Mouse (Mus musculus): ENCODE results near the gene Eif2b2. TPM values are rescaled to one million over a fixed set of nuclear protein-coding genes. Genes with fewer than 3 reads are reported as not detected.

Gene Eif2b2
- total and polyA plus RNA-seq, 3 experiments = 94.9 to 143 (median 123) TPM

DNA sequence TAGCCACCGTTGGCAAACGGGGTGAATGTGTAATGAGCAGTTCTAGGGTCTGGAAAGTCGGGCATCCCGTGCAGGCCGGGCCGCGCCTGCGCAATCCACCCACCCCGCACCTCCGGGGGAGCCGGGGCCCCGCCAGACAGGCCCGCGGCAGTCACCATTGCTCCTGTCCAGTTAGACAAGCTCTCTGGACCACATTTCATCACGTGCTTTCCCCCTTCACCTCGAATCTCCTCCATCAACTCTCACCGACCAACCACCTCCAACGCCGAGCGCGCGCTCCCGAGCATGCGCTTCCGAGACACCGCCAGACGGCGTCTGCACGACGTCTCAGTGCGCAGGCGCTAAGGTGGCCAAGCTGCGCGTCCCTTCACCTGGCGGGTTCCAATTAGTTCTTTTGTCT, 51.0 kb downstream of the Eif2b2 start, which contains the start of gene Mlh3 (continued):
- TF ChIP-seq PAX5 (IDR thresholded peaks at IDR 0.05; ENCODE audit: low read length) (no peak), RCOR1 (conservative IDR thresholded peaks at IDR 0.05; ENCODE audit: low read depth, low read length) (no peak), MYC (IDR thresholded peaks at IDR 0.05; ENCODE audit: low read depth, low read length) (peak; percentile 61; the same call in 1 of the 2 replicates), ZKSCAN1 (IDR thresholded peaks at IDR 0.05; ENCODE audit: borderline replicate concordance, low read depth, low read length) (no peak), UBTF (IDR thresholded peaks at IDR 0.05; ENCODE audit: low read depth, low read length) (no peak), CHD1 (IDR thresholded peaks at IDR 0.05; ENCODE audit: low read depth, low read length) (no peak), CHD2 (IDR thresholded peaks at IDR 0.05; ENCODE audit: low read length) (no peak), JUND (conservative IDR thresholded peaks at IDR 0.05; ENCODE audit: low read depth, low read length) (no peak), RAD21 (IDR thresholded peaks at IDR 0.05; ENCODE audit: low read depth, low read length) (no peak; the same call in 1 of the 2 replicates), HCFC1 (IDR thresholded peaks at IDR 0.05; ENCODE audit: low read depth, low read length) (peak; percentile 54), E2F4 (IDR thresholded peaks at IDR 0.05; ENCODE audit: insufficient replicate concordance, low read depth, low read length) (0 out of 2 replicates have a peak, but pooled peaks have one; percentile 43), USF2 (conservative IDR thresholded peaks at IDR 0.05; ENCODE audit: low read depth, low read length) (peak; percentile 16; the same call in 1 of the 2 replicates), NRF1 (IDR thresholded peaks at IDR 0.05; ENCODE audit: low read depth, low read length) (peak; percentile 97), MXI1 (IDR thresholded peaks at IDR 0.05; ENCODE audit: low read depth, low read length) (no peak), JUN (IDR thresholded peaks at IDR 0.05; ENCODE audit: insufficient read depth, low read depth, low read length) (no peak), ZNF384 (IDR thresholded peaks at IDR 0.05; ENCODE audit: low read depth, low read length) (no peak), POLR2AphosphoS2 (IDR thresholded peaks at IDR 0.05; ENCODE audit: low read depth, low read length) (no peak), MAFK (IDR thresholded peaks at IDR 0.05; ENCODE audit: insufficient replicate concordance, low read length) (no peak), NELFE (IDR thresholded peaks at IDR 0.05; ENCODE audit: low read depth, low read length) (peak; percentile 72), ZC3H11A (IDR thresholded peaks at IDR 0.05; ENCODE audit: low read depth, low read length) (no peak), MAZ (IDR thresholded peaks at IDR 0.05; ENCODE audit: low read depth, low read length) (no peak)

DNA sequence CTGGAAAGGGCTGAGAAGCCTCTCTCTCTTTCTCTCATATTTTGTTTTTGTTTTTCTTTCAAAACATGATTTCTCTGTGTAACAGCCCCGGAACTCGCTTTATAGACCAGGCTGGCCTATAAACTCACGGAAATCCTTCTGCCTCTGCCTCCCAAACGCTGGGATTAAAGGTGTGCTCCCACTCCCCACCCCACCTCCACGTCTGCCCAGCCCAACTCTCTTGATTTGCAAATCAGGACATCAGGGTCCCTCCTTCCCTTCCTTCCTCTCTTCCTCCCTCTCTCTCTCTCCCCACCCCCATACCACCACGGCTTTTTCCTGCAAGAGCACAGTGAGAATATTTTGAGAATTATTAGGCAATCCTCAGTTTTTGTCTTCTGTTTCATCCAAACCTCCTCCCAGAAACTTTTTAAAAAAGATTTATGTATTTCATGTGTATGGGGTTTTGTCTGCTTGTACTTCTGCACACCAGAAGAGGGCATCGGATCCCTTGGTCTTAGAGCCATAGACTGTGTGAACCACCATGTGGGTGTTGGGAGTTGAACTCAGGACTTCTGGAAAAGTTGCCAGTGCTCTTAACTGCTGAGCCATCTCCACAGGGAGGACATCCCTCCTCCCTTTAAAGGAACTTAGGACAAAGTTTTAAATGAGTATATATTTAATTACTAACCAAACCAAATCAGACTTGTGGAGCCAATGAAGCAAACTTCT, 52.0 kb downstream of the Eif2b2 start:
- Histone ChIP-seq H3K27me3 (replicated peaks) (no peaks in the 10 kb centered on the region), H3K4me1 (ENCODE audit: control insufficient read depth in 1 of 2, insufficient read depth in 2 of 2) (peaks cover 4 to 38% of the 10 kb centered on the region in 2 experiments; a peak in 2 of 4 replicates), H3K9me3 (replicated peaks; ENCODE audit: low read length) (no peaks in the 10 kb centered on the region), H3K9ac (ENCODE audit: insufficient read depth, low read depth) (no peak overlapping the region), H3K27ac (ENCODE audit: insufficient read depth, low read depth) (no peak overlapping the region), H3K4me3 (replicated peaks in 1 of 3; ENCODE audit: low read depth in 2 of 3, low read length in 2 of 3, poor library complexity in 1 of 3) (no peak overlapping the region), H3K36me3 (replicated peaks in 1 of 2; ENCODE audit: control insufficient read depth in 1 of 2, insufficient read depth in 1 of 2, low read length in 1 of 2) (peaks cover 7 to 35% of the 10 kb centered on the region in 2 experiments), H3K79me2 (replicated peaks; ENCODE audit: control insufficient read depth, extremely low read depth, insufficient read depth, poor library complexity, severe bottlenecking) (no peaks in the 10 kb centered on the region), H3K4me2 (ENCODE audit: insufficient read depth, low read depth, poor library complexity, severe bottlenecking) (no peak overlapping the region)
- dilution Hi-C loops (cut with MboI; ENCODE audit: extremely low pct_ligation_motif_present, extremely low pct_unique_long_range_greater_than_20kb, low sequenced_read_pairs) (no loop called here), in situ Hi-C loops (cut with MboI; ENCODE audit: low pct_ligation_motif_present, low pct_unique_long_range_greater_than_20kb, low sequenced_read_pairs) (no loop called here)
- TF ChIP-seq E2F4 (IDR thresholded peaks at IDR 0.05; ENCODE audit: insufficient replicate concordance, low read depth, low read length) (no peak), CTCF (conservative IDR thresholded peaks at IDR 0.05 in 1 of 2, IDR thresholded peaks at IDR 0.05 in 1 of 2; ENCODE audit: low read depth in 2 of 2, low read length in 2 of 2) (peak in 1 of 2 experiments; percentile 20; a peak in 1 of 4 replicates)
- DNase-seq (ENCODE audit: extremely low read depth) = no peak
